Mouse (Mus musculus) megakaryocyte, embryonic 14.5 days (primary cell): ENCODE data around the gene Ern1.

Experiments
- FLI1 ChIP-seq: IDR thresholded peaks from 2 replicates; pipeline ENCODE4 v1.6.1; 2012; ENCODE audit warnings: low read length, inconsistent platforms, mixed read lengths
- GATA1 ChIP-seq: IDR thresholded peaks from 3 replicates; pipeline ENCODE4 v1.6.1; 2012; ENCODE audit warnings: mixed read lengths, low read length, inconsistent platforms, borderline replicate concordance

GRCm38 (mm10) chr11:106458540-106458939 is 29.1 kb downstream of the Ern1 start:
- TF ChIP-seq GATA1 (no peak), FLI1 (no peak)
